Mouse (Mus musculus) hindbrain, embryonic 13.5 days (tissue): ENCODE data around the gene Sh2d5. TPM values are rescaled to one million over a fixed set of nuclear protein-coding genes. Genes with fewer than 3 reads are reported as not detected.

Experiments used
- ATAC-seq: fragments of 200-750 bp; cut with Nextera tagmentation; 2 replicates; pipeline ENCODE4 v1.8.0; 2017; ENCODE audit warnings: moderate TSS enrichment; ENCODE audit not compliant: low FRiP score
- H3K27ac ChIP-seq: fragments of 300-500 bp; sonication (generic); 2 replicates; pipeline ENCODE4 v1.5.1; 2015; ENCODE audit warnings: inconsistent platforms, mild to moderate bottlenecking, moderate library complexity
- H3K27me3 ChIP-seq: fragments of 300-500 bp; sonication (generic); 2 replicates; pipeline ENCODE4 v1.6.1; 2015; ENCODE audit warnings: mild to moderate bottlenecking, inconsistent platforms
- H3K36me3 ChIP-seq: fragments of 300-500 bp; sonication (generic); 2 replicates; pipeline ENCODE4 v1.6.1; 2015; ENCODE audit warnings: mild to moderate bottlenecking, inconsistent platforms
- H3K4me1 ChIP-seq: fragments of 300-500 bp; sonication (generic); replicated peaks from 2 replicates; pipeline ENCODE4 v1.6.1; 2015; ENCODE audit warnings: inconsistent platforms
- H3K4me2 ChIP-seq: fragments of 300-500 bp; sonication (generic); 2 replicates; pipeline ENCODE4 v1.6.1; 2015; ENCODE audit warnings: inconsistent platforms, mild to moderate bottlenecking, moderate library complexity
- H3K4me3 ChIP-seq: fragments of 300-500 bp; sonication (generic); 2 replicates; pipeline ENCODE4 v1.5.1; 2015; ENCODE audit warnings: mild to moderate bottlenecking, inconsistent platforms
- H3K9ac ChIP-seq: fragments of 300-500 bp; sonication (generic); 2 replicates; pipeline ENCODE4 v1.6.1; 2015; ENCODE audit warnings: mild to moderate bottlenecking, inconsistent platforms
- H3K9me3 ChIP-seq: fragments of 300-500 bp; sonication (generic); 2 replicates; pipeline ENCODE4 v1.6.1; 2016; ENCODE audit warnings: inconsistent platforms
- WGBS: fragments of 180-500 bp; shearing (Covaris S2); methylation state at CpG from one replicate; pipeline ENCODE4 v1.1.7; 2015; 5-methylcytosine and 5-hydroxymethylcytosine counted together
- polyA plus RNA-seq: library from polyadenylated mRNA; unstranded; fragments of >200 nt; fragmentation: Nextera tagmentation; extraction: Ambion mirVana; gene quantifications from 2 replicates; pipeline ENCODE4 v1.2.1, GENCODE M21; 2015

Sh2d5 gene
- polyA plus RNA-seq, 1 experiment from 2014 or later: 12.3 TPM

GRCm38 (mm10) chr4:138303742-138304141 is 53.5 kb downstream of the Sh2d5 start:
- peak overlapping the region; percentile 88 for H3K4me2 ChIP-seq
- no peaks in the 10 kb centered on the region for H3K9me3 ChIP-seq
- H3K27ac ChIP-seq: peak overlapping the region; percentile 84
- ATAC-seq: no peak
- peaks cover 44% of the 10 kb centered on the region for H3K4me1 ChIP-seq
- H3K27me3 ChIP-seq: no peaks in the 10 kb centered on the region
- peak overlapping the region; percentile 81 for H3K9ac ChIP-seq
- peak overlapping the region; percentile 95 for H3K4me3 ChIP-seq
- WGBS: 15% methylated on average over 18 of the region's 18 CpGs
- peaks cover 23% of the 10 kb centered on the region for H3K36me3 ChIP-seq

- Histone ChIP-seq H3K9me3 (no peaks in the 10 kb centered on the region), H3K4me1 (peaks cover 44% of the 10 kb centered on the region), H3K4me3 (peak within 1 kb of the TSS; percentile 95), H3K9ac (peak within 1 kb of the TSS; percentile 95), H3K4me2 (peak within 1 kb of the TSS; percentile 88), H3K36me3 (peaks cover 31% of the 10 kb centered on the region), H3K27me3 (no peaks in the 10 kb centered on the region), H3K27ac (peak within 1 kb of the TSS; percentile 91)
- WGBS: under 1% methylated on average over 64 of the region's 64 CpGs
- peak; percentile 98 for ATAC-seq
Measured at GRCm38 (mm10) chr4:138304340-138305104, 54.3 kb downstream of the Sh2d5 start, which contains the start of gene Ddost. TSS of gene Ddost (plus strand) at chr4:138304730.

GRCm38 (mm10) chr4:138307025-138307424 is 56.8 kb downstream of the Sh2d5 start:
- no peak overlapping the region for H3K9ac ChIP-seq
- H3K36me3 ChIP-seq: peaks cover 54% of the 10 kb centered on the region
- H3K4me1 ChIP-seq: peaks cover 44% of the 10 kb centered on the region
- H3K27me3 ChIP-seq: no peaks in the 10 kb centered on the region
- no peak overlapping the region for H3K27ac ChIP-seq
- H3K4me2 ChIP-seq: no peak overlapping the region
- H3K4me3 ChIP-seq: no peak overlapping the region
- WGBS: 73% methylated on average over 3 of the region's 3 CpGs
- ATAC-seq: no peak
- no peaks in the 10 kb centered on the region for H3K9me3 ChIP-seq

GRCm38 (mm10) chr4:138307739-138308138 is 57.5 kb downstream of the Sh2d5 start:
- Histone ChIP-seq H3K27me3 (no peaks in the 10 kb centered on the region), H3K4me2 (no peak overlapping the region), H3K9me3 (no peaks in the 10 kb centered on the region), H3K4me3 (no peak overlapping the region), H3K9ac (no peak overlapping the region), H3K27ac (no peak overlapping the region), H3K4me1 (peaks cover 44% of the 10 kb centered on the region), H3K36me3 (peaks cover 62% of the 10 kb centered on the region)
- ATAC-seq: no peak
- WGBS: 90% methylated on average over 12 of the region's 12 CpGs

GRCm38 (mm10) chr4:138310311-138310910 is 60.2 kb downstream of the Sh2d5 start:
- peaks cover 88% of the 10 kb centered on the region for H3K36me3 ChIP-seq
- peaks cover 27% of the 10 kb centered on the region for H3K4me1 ChIP-seq
- no peak overlapping the region for H3K4me2 ChIP-seq
- H3K9me3 ChIP-seq: no peaks in the 10 kb centered on the region
- WGBS: 97% methylated on average over 19 of the region's 19 CpGs
- no peak overlapping the region for H3K4me3 ChIP-seq
- H3K27me3 ChIP-seq: no peaks in the 10 kb centered on the region
- ATAC-seq: no peak
- no peak overlapping the region for H3K9ac ChIP-seq
- no peak overlapping the region for H3K27ac ChIP-seq

Other genes starting within 250 kb of the Sh2d5 start
- gene Hp1bp3, start 34.1 kb upstream of the Sh2d5 start, polyA plus RNA-seq: 220 and 233 TPM in 2 replicates
- 2.5 and 2.6 TPM in 2 replicates for gene Kif17, start within 50 bp of the Sh2d5 start, polyA plus RNA-seq
- gene Ddost, start 54.3 kb downstream of the Sh2d5 start, polyA plus RNA-seq: 208 and 213 TPM in 2 replicates
- gene Pink1, start 75.9 kb downstream of the Sh2d5 start, polyA plus RNA-seq: 91.0 and 93.8 TPM in 2 replicates
- gene Cda, start 117.6 kb downstream of the Sh2d5 start, polyA plus RNA-seq: 4.0 and 4.1 TPM in 2 replicates
- gene Fam43b, start 146.1 kb downstream of the Sh2d5 start, polyA plus RNA-seq: 3.0 and 3.5 TPM in 2 replicates
- gene Mul1, start 184.3 kb downstream of the Sh2d5 start, polyA plus RNA-seq: 20.9 and 21.4 TPM in 2 replicates
- gene Camk2n1, start 203.9 kb downstream of the Sh2d5 start, polyA plus RNA-seq: 14.3 and 14.8 TPM in 2 replicates